Mouse (Mus musculus) spleen, embryonic (tissue): ENCODE data around the gene Mad2l2.

ENCODE experiments used
- CTCF ChIA-PET: fragments of 350-600 bp; sonication (Branson Sonifier 250); formaldehyde crosslinking; loops from one replicate; lab custom pipeline; 2022; lab: Charles Lee

Mad2l2 gene

GRCm38 (mm10) chr4:148107621-148108291 lies 22.4 kb upstream of the Mad2l2 start:
- CTCF ChIA-PET, result no interaction called here

- CTCF ChIA-PET, result interaction anchor here (1.1 kb wide), 1 partner anchor 58 kb away, joined by 6 read pairs; no protein-coding TSS in a partner anchor
Measured at GRCm38 (mm10) chr4:148108565-148109100, 21.6 kb upstream of the Mad2l2 start.

DNA sequence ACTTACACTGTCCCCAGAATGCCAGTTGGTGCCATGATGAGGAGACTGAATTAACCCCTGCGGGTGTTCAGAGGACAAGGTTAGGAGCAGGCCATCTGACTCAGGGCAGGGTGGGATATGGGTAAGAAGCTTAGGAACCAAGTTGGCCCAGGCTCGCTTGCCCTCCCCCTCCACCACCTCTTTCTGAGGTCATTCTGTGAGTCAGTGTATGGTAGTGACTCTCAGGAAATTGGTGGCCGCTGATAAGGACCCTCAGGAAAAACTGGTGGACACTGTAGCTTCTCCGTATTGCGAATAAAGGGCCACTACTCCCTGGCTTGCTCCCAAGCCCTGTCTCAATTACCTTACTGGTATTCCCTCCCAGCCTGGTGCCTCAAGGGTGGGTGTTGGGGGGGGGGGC lies 21.0 kb upstream of the Mad2l2 start:
- CTCF ChIA-PET, result interaction anchor here (0.6 to 1.1 kb wide), 2 partner anchors 58 to 61 kb away, joined by 3 to 6 read pairs; no protein-coding TSS in a partner anchor

- CTCF ChIA-PET, result interaction anchor here (1.0 kb wide), 1 partner anchor 48 kb away, joined by 3 read pairs; the partner anchor contains the start of genes Fbxo2 and Fbxo44
Measured at GRCm38 (mm10) chr4:148112519-148112918, 17.7 kb upstream of the Mad2l2 start.

DNA sequence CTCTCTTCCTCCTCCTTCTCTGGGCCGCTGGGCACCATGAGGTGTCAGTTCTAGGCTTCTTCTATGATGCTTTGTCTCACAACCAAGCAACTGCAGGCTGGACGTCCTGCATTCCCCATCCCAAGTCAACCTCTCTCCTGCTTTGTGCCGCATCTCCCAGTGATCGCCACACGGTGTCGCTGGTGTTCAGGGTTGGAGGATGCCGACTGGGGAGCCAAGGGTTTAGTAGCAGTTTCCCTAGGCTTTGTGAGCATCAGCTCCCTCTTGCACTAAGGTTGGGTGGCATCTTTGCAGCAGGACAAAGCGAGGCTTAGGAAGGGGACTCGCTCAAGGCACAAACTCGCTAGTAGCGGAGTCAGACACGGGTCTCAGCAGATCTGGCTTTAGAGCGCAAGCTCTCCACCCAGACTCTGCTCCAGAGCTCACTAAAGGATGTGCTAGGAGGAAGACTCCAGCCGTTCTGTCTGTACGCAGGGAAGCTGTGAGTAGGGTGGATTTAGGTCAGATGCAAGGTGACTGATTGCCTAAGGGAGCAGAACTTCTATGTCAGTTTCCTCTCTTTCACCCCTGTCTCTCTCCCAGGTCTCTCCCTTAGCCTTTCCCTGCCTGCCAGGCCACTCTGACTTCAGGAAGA lies 15.3 kb upstream of the Mad2l2 start:
- CTCF ChIA-PET, result interaction anchor here (0.7 to 1.7 kb wide), 6 partner anchors 26 to 58 kb away, joined by 3 to 19 read pairs (median 6); no protein-coding TSS in a partner anchor

GRCm38 (mm10) chr4:148115467-148115866 lies 14.7 kb upstream of the Mad2l2 start:
- CTCF ChIA-PET, result interaction anchor here (0.7 to 1.7 kb wide), 6 partner anchors 25 to 58 kb away, joined by 3 to 19 read pairs (median 6); no protein-coding TSS in a partner anchor

DNA sequence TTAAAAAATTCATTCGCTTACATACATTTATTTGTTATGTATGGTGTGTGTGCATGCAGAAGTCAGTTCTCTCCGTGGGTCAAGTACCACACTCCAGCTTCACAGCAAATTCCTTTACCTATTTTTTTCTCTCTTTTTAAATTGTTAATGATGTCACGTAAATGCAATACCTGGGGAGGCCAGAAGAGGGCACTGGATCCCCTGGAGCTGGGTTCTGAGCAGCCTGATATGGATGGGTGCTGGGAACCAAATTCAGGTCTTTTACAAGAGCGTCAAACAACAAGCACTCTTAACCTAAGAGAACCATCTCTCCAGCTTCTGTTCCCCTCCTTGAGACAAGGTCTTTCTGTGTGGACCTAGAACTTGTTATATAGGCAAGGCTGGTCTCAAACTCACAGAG lies 13.5 kb upstream of the Mad2l2 start:
- CTCF ChIA-PET, result interaction anchor here (0.9 kb wide), 1 partner anchor 32 kb away, joined by 4 read pairs; no protein-coding TSS in a partner anchor

DNA sequence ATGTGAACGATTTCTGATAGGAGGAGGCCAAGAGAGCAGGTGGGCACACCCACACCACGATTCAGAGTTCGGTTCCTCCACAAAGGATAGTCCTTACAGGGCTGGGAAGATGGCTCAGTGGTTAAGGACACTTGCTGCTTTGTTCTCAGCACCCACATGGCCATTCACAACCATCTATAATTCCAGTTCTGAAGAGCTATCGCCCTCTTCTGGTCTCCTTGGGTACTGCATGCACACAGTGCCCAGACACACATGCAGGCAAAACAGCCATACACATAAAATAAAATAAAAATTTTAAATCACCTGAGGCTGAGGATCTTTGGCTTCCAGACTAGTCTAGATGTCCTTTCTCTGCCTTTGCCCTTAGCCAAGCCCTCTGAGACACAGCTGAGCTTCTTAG lies 12.8 kb upstream of the Mad2l2 start:
- CTCF ChIA-PET, result interaction anchor here (0.8 kb wide), 1 partner anchor 46 kb away, joined by 3 read pairs; no protein-coding TSS in a partner anchor

DNA sequence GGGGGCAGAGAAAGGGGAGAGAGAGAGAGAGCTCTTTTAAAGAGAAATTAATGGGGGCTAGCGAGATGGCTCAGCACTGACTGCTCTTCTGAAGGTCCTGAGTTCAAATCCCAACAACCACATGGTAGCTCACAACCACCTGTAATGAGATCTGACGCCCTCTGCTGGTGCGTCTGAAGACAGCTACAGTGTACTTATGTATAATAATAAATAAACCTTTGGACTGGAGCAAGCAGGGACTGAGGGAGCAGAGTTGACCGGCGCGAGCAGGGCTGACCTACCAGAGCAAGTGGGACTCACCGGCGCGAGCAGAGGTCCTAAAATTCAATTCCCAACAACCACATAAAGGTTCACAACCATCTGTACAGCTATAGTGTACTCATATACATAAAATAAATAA lies 10.6 kb upstream of the Mad2l2 start:
- CTCF ChIA-PET, result interaction anchor here (1.6 kb wide), 1 partner anchor 44 kb away, joined by 4 read pairs; no protein-coding TSS in a partner anchor

DNA sequence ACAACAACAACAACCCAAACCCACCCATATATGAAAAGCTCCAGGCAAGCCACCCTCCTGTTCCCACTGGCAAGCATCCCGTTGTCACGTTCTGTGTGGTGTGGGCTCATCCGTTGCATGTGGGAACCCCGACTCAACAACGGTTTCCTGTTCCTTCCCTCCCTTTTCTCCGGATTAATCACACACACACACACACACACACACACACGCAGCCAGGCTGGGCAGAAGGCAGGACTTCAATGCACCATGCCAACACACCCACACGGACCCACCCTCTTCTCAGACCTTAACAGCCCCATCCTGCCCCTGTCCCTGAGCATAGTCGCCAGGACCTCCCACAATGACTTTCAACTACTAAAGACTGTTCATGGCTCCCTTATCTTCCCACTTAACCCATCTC lies 9.6 kb upstream of the Mad2l2 start:
- CTCF ChIA-PET, result interaction anchor here (0.7 kb wide), 1 partner anchor 27 kb away, joined by 3 read pairs; no protein-coding TSS in a partner anchor

GRCm38 (mm10) chr4:148121362-148121761 lies 8.8 kb upstream of the Mad2l2 start:
- CTCF ChIA-PET, result no interaction called here

DNA sequence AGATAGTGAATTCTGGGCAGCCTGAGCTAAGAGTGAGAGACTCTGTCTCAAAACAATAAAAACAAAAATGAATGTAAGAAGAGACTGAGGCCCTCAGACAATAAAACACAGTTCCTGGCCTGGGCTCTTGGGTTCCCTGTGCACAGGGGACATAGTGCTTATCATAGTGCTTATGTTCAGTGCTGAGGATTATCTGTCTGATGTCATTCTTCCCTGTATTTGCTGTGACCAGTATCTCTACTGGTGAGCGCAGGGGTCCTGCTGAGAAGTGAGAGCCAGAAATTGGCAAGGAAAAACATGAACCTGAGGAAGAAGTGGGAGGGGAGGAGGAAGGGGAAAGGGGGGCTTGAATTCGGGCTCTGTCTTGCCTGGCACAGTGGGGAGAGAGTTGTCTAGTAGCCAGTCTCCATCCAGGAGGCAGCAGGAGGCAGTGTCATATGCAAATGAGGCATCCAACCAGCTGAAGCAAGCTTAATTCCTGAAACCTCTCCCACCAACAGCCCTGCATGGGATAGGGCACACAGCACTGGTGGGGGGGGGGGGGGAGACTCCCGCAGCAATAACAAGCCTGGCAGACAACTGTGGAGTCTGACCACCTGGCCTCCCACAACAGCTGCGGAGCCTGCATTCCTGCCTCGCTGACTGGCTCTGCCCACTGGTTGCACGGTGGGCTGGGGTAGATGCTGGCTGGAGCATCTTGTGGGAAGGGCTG lies 8.0 kb upstream of the Mad2l2 start:
- CTCF ChIA-PET, result interaction anchor here (0.6 kb wide), 1 partner anchor 726 kb away, joined by 4 read pairs; no protein-coding TSS in a partner anchor

GRCm38 (mm10) chr4:148122694-148123066 lies 7.5 kb upstream of the Mad2l2 start:
- CTCF ChIA-PET, result no interaction called here

- CTCF ChIA-PET, result no interaction called here
Measured at GRCm38 (mm10) chr4:148128241-148128640, 1.9 kb upstream of the Mad2l2 start.

GRCm38 (mm10) chr4:148128672-148129071 lies 1.5 kb upstream of the Mad2l2 start:
- CTCF ChIA-PET, result no interaction called here

- CTCF ChIA-PET, result no interaction called here
Measured at GRCm38 (mm10) chr4:148130561-148131413, 603 bp downstream of the Mad2l2 start, which contains the start of gene Draxin. Gene Draxin, minus strand, starts transcription at chr4:148130698.

- CTCF ChIA-PET, result no interaction called here
Measured at GRCm38 (mm10) chr4:148131497-148132081, 1.4 kb downstream of the Mad2l2 start.

- CTCF ChIA-PET, result no interaction called here
Measured at GRCm38 (mm10) chr4:148134988-148135387, 4.8 kb downstream of the Mad2l2 start.

GRCm38 (mm10) chr4:148137503-148137902 lies 7.3 kb downstream of the Mad2l2 start:
- CTCF ChIA-PET, result no interaction called here

GRCm38 (mm10) chr4:148139767-148140097 lies 9.5 kb downstream of the Mad2l2 start:
- CTCF ChIA-PET, result interaction anchor here (0.9 to 1.6 kb wide), 2 partner anchors 12 to 21 kb away, joined by 4 to 5 read pairs; partner anchors contain the start of genes Fbxo2, Fbxo44 and Fbxo6
